Mouse (Mus musculus): ENCODE results near the gene Ets2.

- no peak for TF ChIP-seq CTCF (IDR thresholded peaks at IDR 0.05; ENCODE audit: low read depth)
- peak; percentile 38 for TF ChIP-seq EP300 (optimal IDR thresholded peaks at IDR 0.05)
Measured at GRCm38 (mm10) chr16:95675212-95675611, 26.7 kb upstream of the Ets2 start.

Data from stomach, postnatal 0 days (tissue).